Comparison of ENCODE assay signal across 31 mouse cellular contexts in the genomic region with DNA sequence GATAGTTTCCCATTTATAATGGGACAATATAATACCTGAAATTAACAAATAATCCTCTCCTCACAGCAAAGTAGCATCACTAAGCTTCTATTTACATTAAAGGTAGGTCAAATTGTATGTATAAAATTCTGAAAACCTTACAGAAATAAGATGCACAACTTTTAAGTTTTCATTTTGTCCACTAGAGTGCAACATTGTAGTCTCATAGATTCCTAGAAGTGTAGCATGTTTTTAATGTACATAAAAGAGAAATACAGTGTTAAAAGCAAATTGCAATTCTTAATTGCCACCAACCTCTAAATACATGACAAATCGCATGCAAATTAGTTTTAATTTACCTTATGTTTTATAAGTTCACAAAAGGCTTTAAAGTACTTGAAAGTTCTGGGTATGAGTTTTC.
DNase-seq lines count a peak whose midpoint lies in the region; ATAC-seq and TF ChIP-seq lines count a peak whose summit lies in the region.
"Had no signal": no experiment of that assay in that cellular context is flagged by ENCODE, and none has a peak within 500 bp of the region (broad histone marks: within the 10 kb centered on the region; RNA-seq: fewer than 3 reads in every experiment).

No protein-coding gene starts in this region.

- no peak overlapping the region for H3K4me2 ChIP-seq in forebrain, postnatal 0 days (ENCODE audit: low read depth)
- H3K4me2 ChIP-seq in forebrain, embryonic 15.5 days (replicated peaks) = no peak overlapping the region
- H3K4me2 ChIP-seq in hindbrain, postnatal 0 days (ENCODE audit: low read depth, low read length) = no peak overlapping the region
- no peak overlapping the region for H3K4me2 ChIP-seq in hindbrain, embryonic 16.5 days (ENCODE audit: low read length)
- no peak overlapping the region for H3K4me2 ChIP-seq in lung, embryonic 14.5 days
- H3K4me2 ChIP-seq: embryonic facial prominence, embryonic 15.5 days; forebrain, embryonic 12.5 days; heart, embryonic 15.5 days; hindbrain, embryonic 15.5 days; kidney, embryonic 15.5 days; midbrain, embryonic 11.5 days had no signal

- H3K4me1 ChIP-seq in forebrain, postnatal 0 days (ENCODE audit: insufficient read depth) = no peaks in the 10 kb centered on the region
- H3K4me1 ChIP-seq in forebrain, embryonic 15.5 days = no peaks in the 10 kb centered on the region
- no peaks in the 10 kb centered on the region for H3K4me1 ChIP-seq in hindbrain, postnatal 0 days (ENCODE audit: insufficient read depth, low read length)
- H3K4me1 ChIP-seq in hindbrain, embryonic 16.5 days (ENCODE audit: control insufficient read depth, insufficient read depth, low read depth, low read length) = no peaks in the 10 kb centered on the region
- no peaks in the 10 kb centered on the region for H3K4me1 ChIP-seq in lung, embryonic 14.5 days (ENCODE audit: insufficient read depth)
- H3K4me1 ChIP-seq: embryonic facial prominence, embryonic 10.5 days; embryonic facial prominence, embryonic 15.5 days; forebrain, embryonic 12.5 days; heart, embryonic 10.5 days; hindbrain, embryonic 15.5 days; kidney, embryonic 15.5 days had no signal

- no peak for ATAC-seq in forebrain, postnatal 0 days
- no peak for ATAC-seq in forebrain, embryonic 15.5 days (replicated peaks)
- ATAC-seq in hindbrain, postnatal 0 days = no peak
- ATAC-seq in hindbrain, embryonic 16.5 days = no peak
- ATAC-seq in lung, embryonic 14.5 days (ENCODE audit: insufficient read depth) = no peak
- ATAC-seq in inflammation-experienced regulatory T-cells, adult 6 months = no peak
- ATAC-seq: Patski had no signal

- no peak overlapping the region for H3K27ac ChIP-seq in forebrain, postnatal 0 days (ENCODE audit: low read depth, low read length)
- no peak overlapping the region for H3K27ac ChIP-seq in forebrain, embryonic 15.5 days (replicated peaks)
- no peak overlapping the region for H3K27ac ChIP-seq in hindbrain, postnatal 0 days
- no peak overlapping the region for H3K27ac ChIP-seq in hindbrain, embryonic 16.5 days (ENCODE audit: low read depth, low read length)
- no peak overlapping the region for H3K27ac ChIP-seq in lung, embryonic 14.5 days (ENCODE audit: low read depth)
- H3K27ac ChIP-seq: embryonic facial prominence, embryonic 10.5 days; embryonic facial prominence, embryonic 15.5 days; forebrain, embryonic 12.5 days; heart, embryonic 10.5 days; heart, embryonic 15.5 days; hindbrain, embryonic 15.5 days; kidney, embryonic 15.5 days; liver, embryonic 14.5 days had no signal

- TF ChIP-seq CTCF in forebrain, postnatal 0 days (IDR thresholded peaks at IDR 0.05; ENCODE audit: low read depth) = peak; percentile 57
- TF ChIP-seq CTCF in hindbrain, postnatal 0 days (IDR thresholded peaks at IDR 0.05; ENCODE audit: low read depth) = peak; percentile 52
- peak; percentile 11; the same call in 1 of the 2 replicates for TF ChIP-seq CTCF in lung, embryonic 14.5 days (IDR thresholded peaks at IDR 0.05; ENCODE audit: low read depth)

- DNase-seq in forebrain, postnatal 0 days = peak; percentile 31
- peak; percentile 55 for DNase-seq in hindbrain, postnatal 0 days (ENCODE audit: low spot score)
- DNase-seq in lung, embryonic 14.5 days = peak; percentile 3
- no peak for DNase-seq in lung, postnatal 25 days (ENCODE audit: low spot score)
- peak; percentile 20 for DNase-seq in brain, embryonic 18.5 days (ENCODE audit: low read depth, low spot score)
- DNase-seq: adrenal gland, postnatal 14 days; cerebellum, adult 2 months; cerebellum, postnatal 14 days; gastrocnemius, postnatal 10 days; heart, postnatal 4 days; kidney, adult 11 months; kidney, postnatal 36 days; layer of hippocampus, postnatal 36 days; liver; lung, adult 2 months; lung, postnatal 14 days; right cerebral cortex, postnatal 14 days; thymus, postnatal 14 days had no signal

- 60% methylated on average over 1 of the region's 1 CpGs for WGBS in forebrain, postnatal 0 days
- WGBS in forebrain, embryonic 15.5 days = 57% methylated on average over 1 of the region's 1 CpGs
- WGBS in hindbrain, postnatal 0 days = 82% methylated on average over 1 of the region's 1 CpGs
- WGBS in hindbrain, embryonic 16.5 days = 68% methylated on average over 1 of the region's 1 CpGs
- 79% methylated on average over 1 of the region's 1 CpGs for WGBS in lung, embryonic 14.5 days

- H3K36me3 ChIP-seq in forebrain, postnatal 0 days (ENCODE audit: insufficient read depth) = no peaks in the 10 kb centered on the region
- no peaks in the 10 kb centered on the region for H3K36me3 ChIP-seq in forebrain, embryonic 15.5 days
- no peaks in the 10 kb centered on the region for H3K36me3 ChIP-seq in hindbrain, postnatal 0 days (ENCODE audit: insufficient read depth, low read length)
- no peaks in the 10 kb centered on the region for H3K36me3 ChIP-seq in hindbrain, embryonic 16.5 days (ENCODE audit: control insufficient read depth, insufficient read depth, low read length)
- no peaks in the 10 kb centered on the region for H3K36me3 ChIP-seq in lung, embryonic 14.5 days (ENCODE audit: insufficient read depth)
- H3K36me3 ChIP-seq: embryonic facial prominence, embryonic 10.5 days; embryonic facial prominence, embryonic 15.5 days; forebrain, embryonic 12.5 days; heart, embryonic 10.5 days; heart, embryonic 15.5 days; hindbrain, embryonic 15.5 days; kidney, embryonic 15.5 days had no signal

- no peak overlapping the region for H3K9ac ChIP-seq in forebrain, postnatal 0 days
- no peak overlapping the region for H3K9ac ChIP-seq in forebrain, embryonic 15.5 days (replicated peaks)
- no peak overlapping the region for H3K9ac ChIP-seq in hindbrain, postnatal 0 days (replicated peaks; ENCODE audit: low read length)
- no peak overlapping the region for H3K9ac ChIP-seq in hindbrain, embryonic 16.5 days (ENCODE audit: low read depth, low read length)
- H3K9ac ChIP-seq in lung, embryonic 14.5 days = no peak overlapping the region
- H3K9ac ChIP-seq: embryonic facial prominence, embryonic 15.5 days; forebrain, embryonic 12.5 days; heart, embryonic 15.5 days; hindbrain, embryonic 15.5 days; kidney, embryonic 15.5 days; liver, embryonic 14.5 days had no signal

- no peaks in the 10 kb centered on the region for H3K27me3 ChIP-seq in forebrain, postnatal 0 days (ENCODE audit: insufficient read depth, low read length)
- H3K27me3 ChIP-seq in forebrain, embryonic 15.5 days = no peaks in the 10 kb centered on the region
- H3K27me3 ChIP-seq in hindbrain, postnatal 0 days (ENCODE audit: insufficient read depth, low read length) = no peaks in the 10 kb centered on the region
- no peaks in the 10 kb centered on the region for H3K27me3 ChIP-seq in hindbrain, embryonic 16.5 days (replicated peaks; ENCODE audit: control insufficient read depth, insufficient read depth, low read length)
- H3K27me3 ChIP-seq in lung, embryonic 14.5 days (ENCODE audit: insufficient read depth, low read length) = no peaks in the 10 kb centered on the region
- H3K27me3 ChIP-seq: embryonic facial prominence, embryonic 15.5 days; forebrain, embryonic 12.5 days; heart, embryonic 15.5 days; hindbrain, embryonic 15.5 days; kidney, embryonic 15.5 days; Patski had no signal

- H3K9me3 ChIP-seq in forebrain, postnatal 0 days (ENCODE audit: low read length) = no peaks in the 10 kb centered on the region
- no peaks in the 10 kb centered on the region for H3K9me3 ChIP-seq in forebrain, embryonic 15.5 days
- H3K9me3 ChIP-seq in hindbrain, postnatal 0 days (ENCODE audit: low read length) = no peaks in the 10 kb centered on the region
- H3K9me3 ChIP-seq in hindbrain, embryonic 16.5 days (ENCODE audit: control insufficient read depth, low read length) = no peaks in the 10 kb centered on the region
- H3K9me3 ChIP-seq in lung, embryonic 14.5 days (ENCODE audit: low read depth, low read length) = no peaks in the 10 kb centered on the region
- H3K9me3 ChIP-seq: embryonic facial prominence, embryonic 10.5 days; embryonic facial prominence, embryonic 15.5 days; forebrain, embryonic 12.5 days; heart, embryonic 10.5 days; heart, embryonic 15.5 days; hindbrain, embryonic 15.5 days; kidney, embryonic 15.5 days had no signal

- no peak overlapping the region for H3K4me3 ChIP-seq in forebrain, postnatal 0 days (ENCODE audit: low read depth, low read length)
- no peak overlapping the region for H3K4me3 ChIP-seq in forebrain, embryonic 15.5 days
- no peak overlapping the region for H3K4me3 ChIP-seq in hindbrain, postnatal 0 days (ENCODE audit: low read length)
- no peak overlapping the region for H3K4me3 ChIP-seq in hindbrain, embryonic 16.5 days (ENCODE audit: low read length)
- H3K4me3 ChIP-seq in lung, embryonic 14.5 days (ENCODE audit: low read depth, low read length) = no peak overlapping the region
- H3K4me3 ChIP-seq: embryonic facial prominence, embryonic 10.5 days; embryonic facial prominence, embryonic 15.5 days; forebrain, embryonic 12.5 days; heart, embryonic 10.5 days; heart, embryonic 15.5 days; hindbrain, embryonic 15.5 days; kidney, embryonic 15.5 days had no signal
